Mouse (Mus musculus) E14TG2a.4 (cell line): ENCODE results near the gene Marcksl1.
"Not testable (repeated sequence)": the region's sequence is repeated elsewhere in the genome, so short reads cannot be mapped to it uniquely, and the experiment has no call there.

Source experiments
- H3K27me3 ChIP-seq: 2 replicates; pipeline ENCODE4 v1.6.1; 2014; ENCODE audit warnings: low read length, control low read depth; ENCODE audit not compliant: insufficient read depth
- H3K36me3 ChIP-seq: 2 replicates; pipeline ENCODE4 v1.6.1; 2014; ENCODE audit warnings: low read length, control low read depth; ENCODE audit not compliant: insufficient read depth
- H3K4me1 ChIP-seq: replicated peaks from 2 replicates; pipeline ENCODE4 v1.6.1; 2014; ENCODE audit warnings: low read depth, low read length, control low read depth
- H3K4me3 ChIP-seq: replicated peaks from 2 replicates; pipeline ENCODE4 v1.5.1; 2014; ENCODE audit warnings: mild to moderate bottlenecking, low read length
- H3K9me3 ChIP-seq: 2 replicates; pipeline ENCODE4 v1.6.1; 2014; ENCODE audit warnings: low read length, control low read depth
- CTCF ChIP-seq: conservative IDR thresholded peaks from 2 replicates; pipeline ENCODE4 v1.5.1; 2014; ENCODE audit warnings: low read length
- NANOG ChIP-seq: IDR thresholded peaks from 2 replicates; pipeline ENCODE4 v1.6.1; 2014; ENCODE audit warnings: borderline replicate concordance, low read length, mixed read lengths
- POU5F1 ChIP-seq: IDR thresholded peaks from 2 replicates; pipeline ENCODE4 v1.6.1; 2014; ENCODE audit warnings: low read length, borderline replicate concordance

Marcksl1 gene

GRCm38 (mm10) chr4:129549306-129549705 lies 35.9 kb downstream of the Marcksl1 start:
- no peak overlapping the region for H3K4me3 ChIP-seq
- TF ChIP-seq CTCF (peak; percentile 89), NANOG (no peak), POU5F1 (no peak)
- no peaks in the 10 kb centered on the region for H3K9me3 ChIP-seq
- peaks cover 37% of the 10 kb centered on the region for H3K4me1 ChIP-seq
- no peaks in the 10 kb centered on the region for H3K27me3 ChIP-seq
- peaks cover 50% of the 10 kb centered on the region for H3K36me3 ChIP-seq

GRCm38 (mm10) chr4:129550295-129550694 lies 36.9 kb downstream of the Marcksl1 start:
- TF ChIP-seq CTCF (no peak), POU5F1 (no peak), NANOG (no peak)
- Histone ChIP-seq H3K27me3 (no peaks in the 10 kb centered on the region), H3K36me3 (peaks cover 50% of the 10 kb centered on the region), H3K4me3 (no peak overlapping the region), H3K9me3 (no peaks in the 10 kb centered on the region), H3K4me1 (peaks cover 35% of the 10 kb centered on the region)

GRCm38 (mm10) chr4:129554512-129554911 lies 41.1 kb downstream of the Marcksl1 start:
- Histone ChIP-seq H3K36me3 (peaks cover 39% of the 10 kb centered on the region), H3K4me1 (peaks cover 59% of the 10 kb centered on the region)
- H3K27me3 ChIP-seq, H3K9me3 ChIP-seq, H3K4me3 ChIP-seq: not testable (repeated sequence)

- TF ChIP-seq CTCF (peak; percentile 96), POU5F1 (no peak), NANOG (no peak)
- peak overlapping the region; percentile 88 for H3K4me3 ChIP-seq
Measured at GRCm38 (mm10) chr4:129555421-129555861, 42.1 kb downstream of the Marcksl1 start.

GRCm38 (mm10) chr4:129555862-129556531 lies 42.6 kb downstream of the Marcksl1 start:
- peak overlapping the region; percentile 88 for H3K4me3 ChIP-seq
- H3K4me1 ChIP-seq, result peaks cover 48% of the 10 kb centered on the region
- H3K27me3 ChIP-seq, result peaks cover 4% of the 10 kb centered on the region; the same call in 1 of the 2 replicates
- peaks cover 26% of the 10 kb centered on the region for H3K36me3 ChIP-seq
- H3K9me3 ChIP-seq, result no peaks in the 10 kb centered on the region
- TF ChIP-seq POU5F1, result no peak
- TF ChIP-seq NANOG, result no peak
- TF ChIP-seq CTCF, result no peak

More at GRCm38 (mm10) chr4:129555421-129555861, 42.1 kb downstream of the Marcksl1 start:
- Histone ChIP-seq H3K4me1 (peaks cover 50% of the 10 kb centered on the region), H3K9me3 (no peaks in the 10 kb centered on the region), H3K27me3 (peaks cover 4% of the 10 kb centered on the region; the same call in 1 of the 2 replicates), H3K36me3 (peaks cover 30% of the 10 kb centered on the region)

GRCm38 (mm10) chr4:129556532-129557223 lies 43.3 kb downstream of the Marcksl1 start:
- Histone ChIP-seq H3K36me3 (peaks cover 19% of the 10 kb centered on the region), H3K4me1 (peaks cover 44% of the 10 kb centered on the region), H3K27me3 (peaks cover 4% of the 10 kb centered on the region; the same call in 1 of the 2 replicates), H3K9me3 (no peaks in the 10 kb centered on the region), H3K4me3 (peak overlapping the region; percentile 88)
- no peak for TF ChIP-seq POU5F1
- no peak for TF ChIP-seq CTCF
- no peak for TF ChIP-seq NANOG

GRCm38 (mm10) chr4:129557256-129557808 lies 44.0 kb downstream of the Marcksl1 start:
- Histone ChIP-seq H3K36me3 (peaks cover 14% of the 10 kb centered on the region), H3K4me1 (peaks cover 42% of the 10 kb centered on the region), H3K9me3 (no peaks in the 10 kb centered on the region), H3K4me3 (peak overlapping the region; percentile 88), H3K27me3 (peaks cover 4% of the 10 kb centered on the region; the same call in 1 of the 2 replicates)
- TF ChIP-seq POU5F1, result no peak
- no peak for TF ChIP-seq CTCF
- TF ChIP-seq NANOG, result no peak

GRCm38 (mm10) chr4:129558321-129558955 lies 45.1 kb downstream of the Marcksl1 start:
- Histone ChIP-seq H3K4me3 (peak overlapping the region; percentile 29; the same call in 1 of the 2 replicates), H3K27me3 (peaks cover 4% of the 10 kb centered on the region; the same call in 1 of the 2 replicates), H3K4me1 (peaks cover 42% of the 10 kb centered on the region), H3K9me3 (no peaks in the 10 kb centered on the region), H3K36me3 (peaks cover 3% of the 10 kb centered on the region)
- no peak for TF ChIP-seq NANOG
- TF ChIP-seq CTCF, result no peak
- no peak for TF ChIP-seq POU5F1
